Mouse (Mus musculus) myocyte (in vitro differentiated cells): Measurements from ENCODE around the gene Ptpn22. TPM values are rescaled to one million over a fixed set of nuclear protein-coding genes. Genes with fewer than 3 reads are reported as not detected.

Experiments used
- H3K27me3 ChIP-seq: one replicate; pipeline ENCODE4 v1.6.1; 2011; ENCODE audit not compliant: control insufficient read depth, insufficient read depth, insufficient read length
- H3K36me3 ChIP-seq: one replicate; pipeline ENCODE4 v1.6.1; 2011; ENCODE audit not compliant: control insufficient read depth, insufficient read depth
- H3K4me2 ChIP-seq: one replicate; pipeline ENCODE4 v1.6.1; 2011; ENCODE audit warnings: low read depth, control low read depth
- H3K4me3 ChIP-seq: one replicate; pipeline ENCODE4 v1.5.1; 2011; ENCODE audit warnings: mild to moderate bottlenecking, control low read depth, moderate library complexity
- H3K79me2 ChIP-seq: one replicate; pipeline ENCODE4 v1.6.1; 2011; ENCODE audit not compliant: control insufficient read depth, insufficient read depth
- H3ac ChIP-seq: one replicate; pipeline ENCODE4 v1.6.1; 2011; ENCODE audit not compliant: control insufficient read depth, insufficient read length
- CEBPB ChIP-seq: IDR thresholded peaks from 2 replicates; pipeline ENCODE4 v1.6.1; 2011; ENCODE audit warnings: mild to moderate bottlenecking, moderate library complexity; ENCODE audit not compliant: poor library complexity, insufficient read depth, severe bottlenecking
- E2F4 ChIP-seq: IDR thresholded peaks from one replicate; pipeline ENCODE4 v1.6.1; 2011; ENCODE audit warnings: mild to moderate bottlenecking, control low read depth, moderate library complexity; ENCODE audit not compliant: insufficient read depth
- MAX ChIP-seq: IDR thresholded peaks from one replicate; pipeline ENCODE4 v1.6.1; 2011; ENCODE audit warnings: low read depth, mild to moderate bottlenecking, control low read depth
- MYOD1 ChIP-seq, 3 experiments: IDR thresholded peaks; one replicate each; pipeline ENCODE4 v1.6.1; 2011; ENCODE audit warnings: control low read depth in 2 of 3, low read depth in 2 of 3, mild to moderate bottlenecking in 2 of 3, moderate library complexity in 1 of 3; ENCODE audit not compliant: insufficient read length in 2 of 3, control insufficient read depth in 1 of 3
- MYOG ChIP-seq, 3 experiments: IDR thresholded peaks; one replicate each; pipeline ENCODE4 v1.6.1; 2011; ENCODE audit warnings: control low read depth in 2 of 3, low read depth in 2 of 3, mild to moderate bottlenecking in 2 of 3; ENCODE audit not compliant: insufficient read length in 2 of 3, control insufficient read depth in 1 of 3, insufficient read depth in 1 of 3
- POLR2A ChIP-seq: IDR thresholded peaks from one replicate; pipeline ENCODE4 v1.6.1; 2011; ENCODE audit warnings: low read depth, mild to moderate bottlenecking, control low read depth, moderate library complexity; ENCODE audit not compliant: insufficient read length
- POLR2AphosphoS2 ChIP-seq: IDR thresholded peaks from one replicate; pipeline ENCODE4 v1.6.1; 2011; ENCODE audit warnings: low read depth, control low read depth; ENCODE audit not compliant: insufficient read length
- REST ChIP-seq: IDR thresholded peaks from one replicate; pipeline ENCODE4 v1.6.1; 2011; ENCODE audit warnings: mild to moderate bottlenecking, control low read depth, moderate library complexity; ENCODE audit not compliant: insufficient read depth, insufficient read length
- SRF ChIP-seq: IDR thresholded peaks from one replicate; pipeline ENCODE4 v1.6.1; 2011; ENCODE audit warnings: low read depth; ENCODE audit not compliant: control insufficient read depth, insufficient read length
- TCF12 ChIP-seq: IDR thresholded peaks from one replicate; pipeline ENCODE4 v1.6.1; 2011; ENCODE audit warnings: mild to moderate bottlenecking, control low read depth; ENCODE audit not compliant: poor library complexity, insufficient read depth, severe bottlenecking
- TCF3 ChIP-seq: IDR thresholded peaks from one replicate; pipeline ENCODE4 v1.6.1; 2011; ENCODE audit warnings: low read depth, control low read depth; ENCODE audit not compliant: insufficient read length
- USF1 ChIP-seq: IDR thresholded peaks from one replicate; pipeline ENCODE4 v1.6.1; 2011; ENCODE audit warnings: low read depth, mild to moderate bottlenecking, control low read depth, moderate library complexity
- polyA plus RNA-seq: library from polyadenylated mRNA; unstranded; fragments of >200 nt; fragmentation: generic; extraction: Trizol; gene quantifications from one replicate; pipeline ENCODE4 v1.2.1, GENCODE M21; 2012; ENCODE audit warnings: missing spikeins

The Ptpn22 gene
- 5.3 TPM for polyA plus RNA-seq

- Histone ChIP-seq H3K4me3 (no peak within 1 kb of the TSS), H3K4me2 (peak within 1 kb of the TSS; percentile 75), H3K79me2 (no peaks in the 10 kb centered on the region), H3ac (no peak within 1 kb of the TSS), H3K36me3 (no peaks in the 10 kb centered on the region), H3K27me3 (no peaks in the 10 kb centered on the region)
- TF ChIP-seq USF1 (no peak), POLR2A (no peak), REST (no peak), MYOG (IDR thresholded peaks at IDR 0.05; ENCODE audit: control insufficient read depth in 1 of 3, insufficient read depth in 1 of 3, insufficient read length in 2 of 3, low read depth in 2 of 3) (no peak), POLR2AphosphoS2 (no peak), E2F4 (no peak), MYOD1 (IDR thresholded peaks at IDR 0.05; ENCODE audit: control insufficient read depth in 1 of 3, insufficient read length in 2 of 3, low read depth in 2 of 3) (no peak)
Observed at GRCm38 (mm10) chr3:103858881-103859801, at the start of gene Ptpn22. Gene Ptpn22 (plus strand): TSS chr3:103859795.

- Histone ChIP-seq H3K79me2 (peaks cover 16% of the 10 kb centered on the region), H3K4me2 (peak overlapping the region; percentile 76), H3ac (peak overlapping the region; percentile 31), H3K36me3 (peaks cover 3% of the 10 kb centered on the region), H3K27me3 (no peaks in the 10 kb centered on the region), H3K4me3 (peak overlapping the region; percentile 93)
- TF ChIP-seq REST (no peak), SRF (no peak), MYOG (IDR thresholded peaks at IDR 0.05; ENCODE audit: control insufficient read depth in 1 of 3, insufficient read depth in 1 of 3, insufficient read length in 2 of 3, low read depth in 2 of 3) (no peak), MYOD1 (IDR thresholded peaks at IDR 0.05; ENCODE audit: control insufficient read depth in 1 of 3, insufficient read length in 2 of 3, low read depth in 2 of 3) (no peak), POLR2A (no peak), CEBPB (no peak), E2F4 (no peak), POLR2AphosphoS2 (no peak), TCF12 (no peak), TCF3 (no peak), USF1 (no peak), MAX (no peak)
Observed at GRCm38 (mm10) chr3:103809799-103810150, 49.8 kb upstream of the Ptpn22 start.

- Histone ChIP-seq H3K4me2 (no peak overlapping the region), H3K27me3 (no peaks in the 10 kb centered on the region), H3K36me3 (no peaks in the 10 kb centered on the region), H3K79me2 (peaks cover 16% of the 10 kb centered on the region), H3K4me3 (no peak overlapping the region), H3ac (no peak overlapping the region)
- TF ChIP-seq MAX, result no peak
- no peak for TF ChIP-seq CEBPB
- TF ChIP-seq USF1, result no peak
- no peak for TF ChIP-seq SRF
- no peak for TF ChIP-seq MYOG (IDR thresholded peaks at IDR 0.05; ENCODE audit: control insufficient read depth in 1 of 3, insufficient read depth in 1 of 3, insufficient read length in 2 of 3, low read depth in 2 of 3)
- no peak for TF ChIP-seq TCF3
- no peak for TF ChIP-seq TCF12
- TF ChIP-seq POLR2AphosphoS2, result no peak
- TF ChIP-seq E2F4, result no peak
- TF ChIP-seq POLR2A, result no peak
- TF ChIP-seq MYOD1 (IDR thresholded peaks at IDR 0.05; ENCODE audit: control insufficient read depth in 1 of 3, insufficient read length in 2 of 3, low read depth in 2 of 3), result no peak
- no peak for TF ChIP-seq REST
Observed at GRCm38 (mm10) chr3:103810967-103811366, 48.6 kb upstream of the Ptpn22 start.

- Histone ChIP-seq H3K4me2 (no peak overlapping the region), H3K4me3 (no peak overlapping the region), H3ac (no peak overlapping the region), H3K36me3 (peaks cover 11% of the 10 kb centered on the region), H3K79me2 (no peaks in the 10 kb centered on the region), H3K27me3 (no peaks in the 10 kb centered on the region)
- TF ChIP-seq MAX (no peak), POLR2A (no peak), POLR2AphosphoS2 (no peak), MYOG (IDR thresholded peaks at IDR 0.05; ENCODE audit: control insufficient read depth in 1 of 3, insufficient read depth in 1 of 3, insufficient read length in 2 of 3, low read depth in 2 of 3) (no peak), SRF (no peak), TCF3 (no peak), CEBPB (no peak), MYOD1 (IDR thresholded peaks at IDR 0.05; ENCODE audit: control insufficient read depth in 1 of 3, insufficient read length in 2 of 3, low read depth in 2 of 3) (no peak), TCF12 (no peak), USF1 (no peak), REST (no peak), E2F4 (no peak)
Observed at GRCm38 (mm10) chr3:103827548-103827947, 32.0 kb upstream of the Ptpn22 start.
